Mouse (Mus musculus) urinary bladder, adult 18-20 months (tissue): ENCODE measurements around the gene Fscn2.
A peak's percentile ranks its signal among the peaks of the same experiment; 100 is the strongest.

Source experiments
- DNase-seq, 2 experiments: peaks; one replicate each; pipeline ENCODE4 v3.0.0; 2022; ENCODE audit warnings: low spot score in 2 of 2, mixed read lengths in 2 of 2

Gene Fscn2

GRCm38 (mm10) chr11:120361295-120361694 is at the start of gene Fscn2:
Gene Fscn2, plus strand, starts transcription at chr11:120361534.
- DNase-seq: no peak

- DNase-seq: no peak
These were observed 49.8 kb upstream of the Fscn2 start for GRCm38 (mm10) chr11:120311561-120311960.

- DNase-seq: no peak
These were observed 49.3 kb upstream of the Fscn2 start for GRCm38 (mm10) chr11:120312069-120312468.

GRCm38 (mm10) chr11:120313906-120314685 is 47.2 kb upstream of the Fscn2 start:
- no peak for DNase-seq

GRCm38 (mm10) chr11:120314721-120315415 is 46.5 kb upstream of the Fscn2 start:
- no peak for DNase-seq

- DNase-seq: no peak
These were observed 45.9 kb upstream of the Fscn2 start for GRCm38 (mm10) chr11:120315416-120315761.

- DNase-seq: peak; percentile 76 to 90
These were observed 45.3 kb upstream of the Fscn2 start for GRCm38 (mm10) chr11:120315832-120316689.

- DNase-seq: no peak
These were observed 44.6 kb upstream of the Fscn2 start for GRCm38 (mm10) chr11:120316690-120317254.

GRCm38 (mm10) chr11:120317456-120317855 is 43.9 kb upstream of the Fscn2 start:
- no peak for DNase-seq

GRCm38 (mm10) chr11:120319310-120319709 is 42.0 kb upstream of the Fscn2 start:
- no peak for DNase-seq

- DNase-seq: no peak
These were observed 41.2 kb upstream of the Fscn2 start for GRCm38 (mm10) chr11:120320156-120320555.

- DNase-seq: no peak
These were observed 25.8 kb upstream of the Fscn2 start for GRCm38 (mm10) chr11:120335431-120336021.

GRCm38 (mm10) chr11:120337447-120337846 is 23.9 kb upstream of the Fscn2 start:
- DNase-seq: no peak

GRCm38 (mm10) chr11:120338786-120339185 is 22.5 kb upstream of the Fscn2 start:
- no peak for DNase-seq

GRCm38 (mm10) chr11:120339978-120340513 is 21.3 kb upstream of the Fscn2 start:
- no peak for DNase-seq

- DNase-seq: no peak
These were observed 19.7 kb upstream of the Fscn2 start for GRCm38 (mm10) chr11:120341661-120342060.

GRCm38 (mm10) chr11:120342656-120343160 is 18.6 kb upstream of the Fscn2 start:
- no peak for DNase-seq

- no peak for DNase-seq
These were observed 17.6 kb upstream of the Fscn2 start for GRCm38 (mm10) chr11:120343519-120344309.

- no peak for DNase-seq
These were observed 16.9 kb upstream of the Fscn2 start for GRCm38 (mm10) chr11:120344310-120344920.
